Mouse (Mus musculus) embryo, embryonic 10 days (tissue): ENCODE measurements at regions not wholly inside any gene's neighbourhood (a gene's known extent, or its start where the extent isn't known, plus 50 kb on each side); places are given as distances from the start of the nearest gene placed in this dataset.

Experiments used
- DNase-seq: peaks from one replicate; pipeline ENCODE4 v3.0.0-alpha.2; 2015; ENCODE audit warnings: low spot score

- DNase-seq = no peak
Observed at GRCm38 (mm10) chr2:45239501-45240292, 122.5 kb upstream of the Zeb2 start.

- DNase-seq = no peak
Observed at GRCm38 (mm10) chr2:45239001-45239400, 121.8 kb upstream of the Zeb2 start.

- no peak for DNase-seq
Observed at GRCm38 (mm10) chr2:45236168-45236700, 119.0 kb upstream of the Zeb2 start.

GRCm38 (mm10) chr2:45234148-45234547 lies 117.0 kb upstream of the Zeb2 start:
- no peak for DNase-seq

GRCm38 (mm10) chr2:45230351-45231209 lies 113.4 kb upstream of the Zeb2 start:
- no peak for DNase-seq

GRCm38 (mm10) chr2:45229501-45229900 lies 112.3 kb upstream of the Zeb2 start:
- no peak for DNase-seq

- DNase-seq = peak; percentile 67
Observed at GRCm38 (mm10) chr2:45227276-45227944, 110.2 kb upstream of the Zeb2 start.

GRCm38 (mm10) chr2:45226045-45226370 lies 108.8 kb upstream of the Zeb2 start:
- no peak for DNase-seq

GRCm38 (mm10) chr2:45225364-45226044 lies 108.3 kb upstream of the Zeb2 start:
- peak; percentile 65 for DNase-seq

GRCm38 (mm10) chr2:45222213-45222612 lies 105.0 kb upstream of the Zeb2 start:
- DNase-seq = no peak

- DNase-seq = no peak
Observed at GRCm38 (mm10) chr2:45219851-45220250, 102.7 kb upstream of the Zeb2 start.

- DNase-seq = no peak
Observed at GRCm38 (mm10) chr2:45212833-45213232, 95.6 kb upstream of the Zeb2 start.

- DNase-seq = no peak
Observed at GRCm38 (mm10) chr2:45208526-45208925, 91.3 kb upstream of the Zeb2 start.

- DNase-seq = no peak
Observed at GRCm38 (mm10) chr2:45205756-45206155, 88.6 kb upstream of the Zeb2 start.

- DNase-seq = no peak
Observed at GRCm38 (mm10) chr2:45205211-45205610, 88.0 kb upstream of the Zeb2 start.

GRCm38 (mm10) chr2:45197955-45198631 lies 80.9 kb upstream of the Zeb2 start:
- no peak for DNase-seq

GRCm38 (mm10) chr2:45197342-45197741 lies 80.1 kb upstream of the Zeb2 start:
- no peak for DNase-seq

- no peak for DNase-seq
Observed at GRCm38 (mm10) chr2:45196511-45196910, 79.3 kb upstream of the Zeb2 start.

GRCm38 (mm10) chr2:45194335-45194734 lies 77.1 kb upstream of the Zeb2 start:
- no peak for DNase-seq

- DNase-seq = no peak
Observed at GRCm38 (mm10) chr2:45185621-45185999, 68.4 kb upstream of the Zeb2 start.
